Mouse (Mus musculus) E14TG2a.4 (cell line): ENCODE measurements at regions not wholly inside any gene's neighbourhood (a gene's known extent, or its start where the extent isn't known, plus 50 kb on each side); places are given as distances from the start of the nearest gene placed in this dataset.

Source experiments
- CTCF ChIP-seq: conservative IDR thresholded peaks from 2 replicates; pipeline ENCODE4 v1.5.1; 2014; ENCODE audit warnings: low read length
- POU5F1 ChIP-seq: IDR thresholded peaks from 2 replicates; pipeline ENCODE4 v1.6.1; 2014; ENCODE audit warnings: low read length, borderline replicate concordance

GRCm38 (mm10) chr12:104539911-104540310, 66.8 kb upstream of the Gsc start:
- TF ChIP-seq CTCF (no peak), POU5F1 (no peak)
